Mouse (Mus musculus) megakaryocyte, embryonic 14.5 days (primary cell): ENCODE measurements around the gene Rps6ka4. TPM values are rescaled to one million over a fixed set of nuclear protein-coding genes. Genes with fewer than 3 reads are reported as not detected.

Source experiments
- H3K27me3 ChIP-seq: replicated peaks from 2 replicates; pipeline ENCODE3; 2012; ENCODE audit warnings: inconsistent platforms
- H3K36me3 ChIP-seq: replicated peaks from 2 replicates; pipeline ENCODE3; 2012; ENCODE audit warnings: low read length, inconsistent platforms, mixed read lengths
- H3K4me1 ChIP-seq: 2 replicates; pipeline ENCODE4 v1.6.1; 2012; ENCODE audit warnings: inconsistent platforms
- H3K4me3 ChIP-seq: replicated peaks from 2 replicates; pipeline ENCODE3; 2012; ENCODE audit warnings: moderate library complexity, mild to moderate bottlenecking, inconsistent platforms
- H3K9me3 ChIP-seq: 2 replicates; pipeline ENCODE4 v1.6.1; 2012; ENCODE audit warnings: inconsistent platforms
- FLI1 ChIP-seq: IDR thresholded peaks from 2 replicates; pipeline ENCODE4 v1.6.1; 2012; ENCODE audit warnings: low read length, inconsistent platforms, mixed read lengths
- GATA1 ChIP-seq: IDR thresholded peaks from 3 replicates; pipeline ENCODE4 v1.6.1; 2012; ENCODE audit warnings: mixed read lengths, low read length, inconsistent platforms, borderline replicate concordance
- polyA plus RNA-seq: library from polyadenylated mRNA; stranded (reverse); fragments of >175 nt; gene quantifications from 2 replicates; pipeline ENCODE4 v1.2.3, GENCODE M21; 2012; ENCODE audit warnings: low replicate concordance; ENCODE audit not compliant: insufficient read depth

The Rps6ka4 gene
- polyA plus RNA-seq, 1 experiment = 32.8 TPM

- H3K36me3 ChIP-seq = no peaks in the 10 kb centered on the region
- peaks cover 38% of the 10 kb centered on the region for H3K27me3 ChIP-seq
- TF ChIP-seq GATA1 (no peak), FLI1 (no peak)
These were observed 26.1 kb downstream of the Rps6ka4 start for GRCm38 (mm10) chr19:6814366-6814765.

More at GRCm38 (mm10) chr19:6814366-6814765, 26.1 kb downstream of the Rps6ka4 start:
- H3K4me3 ChIP-seq = no peak overlapping the region
- peaks cover 9% of the 10 kb centered on the region for H3K4me1 ChIP-seq
- peaks cover 40% of the 10 kb centered on the region for H3K9me3 ChIP-seq

Other genes with a start within 250 kb of the Rps6ka4 start
- 22.9 and 55.2 TPM in 2 replicates for gene Ccdc88b, start 17.6 kb upstream of the Rps6ka4 start, polyA plus RNA-seq
- gene Trmt112, start 69.1 kb upstream of the Rps6ka4 start, polyA plus RNA-seq = 107 and 147 TPM in 2 replicates
- 209 and 955 TPM in 2 replicates for gene Prdx5, start 69.5 kb upstream of the Rps6ka4 start, polyA plus RNA-seq
- 56.1 and 76.3 TPM in 2 replicates for gene Esrra, start 81.2 kb upstream of the Rps6ka4 start, polyA plus RNA-seq
- 0.83 TPM in 1 of 2 replicates, not detected in the other for gene Catsperz, start 84.7 kb upstream of the Rps6ka4 start, polyA plus RNA-seq
- gene Kcnk4, start 93.9 kb upstream of the Rps6ka4 start, polyA plus RNA-seq = 0.08 TPM in 1 of 2 replicates, not detected in the other
- 108 and 197 TPM in 2 replicates for gene Bad, start 101.2 kb upstream of the Rps6ka4 start, polyA plus RNA-seq
- gene Gpr137, start 101.8 kb upstream of the Rps6ka4 start, polyA plus RNA-seq = 112 and 118 TPM in 2 replicates
- 310 and 626 TPM in 2 replicates for gene Ppp1r14b, start 134.3 kb upstream of the Rps6ka4 start, polyA plus RNA-seq
- 39.2 and 49.3 TPM in 2 replicates for gene Plcb3, start 135.8 kb upstream of the Rps6ka4 start, polyA plus RNA-seq
- 154 and 460 TPM in 2 replicates for gene Fkbp2, start 139.9 kb upstream of the Rps6ka4 start, polyA plus RNA-seq
- gene Vegfb, start 147.0 kb upstream of the Rps6ka4 start, polyA plus RNA-seq = 68.5 and 73.8 TPM in 2 replicates
- gene Dnajc4, start 151.9 kb upstream of the Rps6ka4 start, polyA plus RNA-seq = 19.1 and 20.6 TPM in 2 replicates
- 6.7 and 9.1 TPM in 2 replicates for gene Nudt22, start 155.5 kb upstream of the Rps6ka4 start, polyA plus RNA-seq
- 0.57 TPM in 1 of 2 replicates, not detected in the other for gene Trpt1, start 155.5 kb upstream of the Rps6ka4 start, polyA plus RNA-seq
- gene Fermt3, start 178.8 kb upstream of the Rps6ka4 start, polyA plus RNA-seq = 5,058 and 7,219 TPM in 2 replicates
- 29.9 and 116 TPM in 2 replicates for gene Stip1, start 199.3 kb upstream of the Rps6ka4 start, polyA plus RNA-seq
- 9.2 and 14.0 TPM in 2 replicates for gene Macrod1, start 216.2 kb upstream of the Rps6ka4 start, polyA plus RNA-seq